Mouse (Mus musculus): ENCODE measurements around the gene Gm128.

The Gm128 gene

GRCm38 (mm10) chr3:95269789-95270188 is 28.4 kb upstream of the Gm128 start:
- no peak for DNase-seq (ENCODE audit: extremely low spot score)

GRCm38 (mm10) chr3:95267855-95268254 is 26.5 kb upstream of the Gm128 start:
- no peak for DNase-seq (ENCODE audit: extremely low spot score)

GRCm38 (mm10) chr3:95266052-95266451 is 24.7 kb upstream of the Gm128 start:
- no peak for DNase-seq (ENCODE audit: extremely low spot score)

- no peak for DNase-seq (ENCODE audit: extremely low spot score)
Observed at GRCm38 (mm10) chr3:95264724-95265123, 23.3 kb upstream of the Gm128 start.

GRCm38 (mm10) chr3:95263089-95263739 is 21.8 kb upstream of the Gm128 start:
- peak; percentile 85 for DNase-seq (ENCODE audit: extremely low spot score)

GRCm38 (mm10) chr3:95261975-95262374 is 20.6 kb upstream of the Gm128 start:
- no peak for DNase-seq (ENCODE audit: extremely low spot score)

- no peak for DNase-seq (ENCODE audit: extremely low spot score)
Observed at GRCm38 (mm10) chr3:95256931-95257330, 15.5 kb upstream of the Gm128 start.

GRCm38 (mm10) chr3:95250783-95251424 is 9.5 kb upstream of the Gm128 start, which contains the start of gene Bnipl:
TSS of gene Bnipl (minus strand) at chr3:95251193.
- no peak for DNase-seq (ENCODE audit: extremely low spot score)

- DNase-seq (ENCODE audit: extremely low spot score) = no peak
Observed at GRCm38 (mm10) chr3:95250361-95250760, 9.0 kb upstream of the Gm128 start.

GRCm38 (mm10) chr3:95247660-95248336 is 6.4 kb upstream of the Gm128 start:
- no peak for DNase-seq (ENCODE audit: extremely low spot score)

GRCm38 (mm10) chr3:95246465-95247231 is 5.2 kb upstream of the Gm128 start:
- no peak for DNase-seq (ENCODE audit: extremely low spot score)

GRCm38 (mm10) chr3:95243086-95243485 is 1.7 kb upstream of the Gm128 start:
- DNase-seq (ENCODE audit: extremely low spot score) = no peak

GRCm38 (mm10) chr3:95240900-95241299 is 498 bp downstream of the Gm128 start:
- DNase-seq (ENCODE audit: extremely low spot score) = no peak

- no peak for DNase-seq (ENCODE audit: extremely low spot score)
Observed at GRCm38 (mm10) chr3:95239971-95240370, 1.4 kb downstream of the Gm128 start.

GRCm38 (mm10) chr3:95239022-95239421 is 2.4 kb downstream of the Gm128 start:
- DNase-seq (ENCODE audit: extremely low spot score) = no peak

- DNase-seq (ENCODE audit: extremely low spot score) = no peak
Observed at GRCm38 (mm10) chr3:95237541-95238099, 3.8 kb downstream of the Gm128 start.

- peak; percentile 37 for DNase-seq (ENCODE audit: extremely low spot score)
Observed at GRCm38 (mm10) chr3:95235386-95236301, 5.8 kb downstream of the Gm128 start.

- DNase-seq (ENCODE audit: extremely low spot score) = no peak
Observed at GRCm38 (mm10) chr3:95233303-95233980, 8.0 kb downstream of the Gm128 start.

GRCm38 (mm10) chr3:95232771-95233170 is 8.6 kb downstream of the Gm128 start:
- DNase-seq (ENCODE audit: extremely low spot score) = no peak
